Mouse (Mus musculus) urinary bladder, postnatal 14 days (tissue): Measurements from ENCODE around the gene Sugct.
"Not testable (repeated sequence)": the region's sequence is repeated elsewhere in the genome, so short reads cannot be mapped to it uniquely, and the experiment has no call there.

Experiments
- DNase-seq: peaks from one replicate; pipeline ENCODE4 v3.0.0; 2021; ENCODE audit warnings: low spot score

The Sugct gene

GRCm38 (mm10) chr13:17603756-17604155 is 91.6 kb downstream of the Sugct start:
- no peak for DNase-seq

- DNase-seq, result no peak
Observed at GRCm38 (mm10) chr13:17585267-17585913, 110.0 kb downstream of the Sugct start.

- DNase-seq, result peak; percentile 5
Observed at GRCm38 (mm10) chr13:17584804-17585203, 110.5 kb downstream of the Sugct start.

GRCm38 (mm10) chr13:17581684-17582083 is 113.7 kb downstream of the Sugct start:
- DNase-seq, result no peak

GRCm38 (mm10) chr13:17559357-17559756 is 136.0 kb downstream of the Sugct start:
- no peak for DNase-seq

- no peak for DNase-seq
Observed at GRCm38 (mm10) chr13:17536341-17536740, 159.0 kb downstream of the Sugct start.

- DNase-seq, result no peak
Observed at GRCm38 (mm10) chr13:17534871-17535270, 160.5 kb downstream of the Sugct start.

GRCm38 (mm10) chr13:17534469-17534868 is 160.9 kb downstream of the Sugct start:
- no peak for DNase-seq

- no peak for DNase-seq
Observed at GRCm38 (mm10) chr13:17511184-17511778, 184.1 kb downstream of the Sugct start.

GRCm38 (mm10) chr13:17494936-17495335 is 200.4 kb downstream of the Sugct start:
- DNase-seq, result no peak

GRCm38 (mm10) chr13:17494056-17494574 is 201.2 kb downstream of the Sugct start:
- no peak for DNase-seq

GRCm38 (mm10) chr13:17457981-17458380 is 237.4 kb downstream of the Sugct start:
- not testable (repeated sequence) for DNase-seq

GRCm38 (mm10) chr13:17432139-17432916 is 263.0 kb downstream of the Sugct start:
- DNase-seq, result no peak

GRCm38 (mm10) chr13:17421875-17422274 is 273.5 kb downstream of the Sugct start:
- DNase-seq, result no peak

GRCm38 (mm10) chr13:17420557-17420956 is 274.8 kb downstream of the Sugct start:
- no peak for DNase-seq

GRCm38 (mm10) chr13:17342836-17343235 is 352.5 kb downstream of the Sugct start:
- no peak for DNase-seq

GRCm38 (mm10) chr13:17335885-17336540 is 359.3 kb downstream of the Sugct start:
- DNase-seq, result no peak

GRCm38 (mm10) chr13:17326863-17327262 is 368.5 kb downstream of the Sugct start:
- DNase-seq, result no peak

GRCm38 (mm10) chr13:17301590-17301989 is 393.8 kb downstream of the Sugct start:
- DNase-seq, result no peak

GRCm38 (mm10) chr13:17297462-17298005 is 397.8 kb downstream of the Sugct start:
- DNase-seq, result no peak

- DNase-seq, result no peak
Observed at GRCm38 (mm10) chr13:17296912-17297311, 398.4 kb downstream of the Sugct start.

GRCm38 (mm10) chr13:17296460-17296859 is 398.9 kb downstream of the Sugct start:
- no peak for DNase-seq
